Mouse (Mus musculus): ENCODE measurements around the gene Nuak2. TPM values are rescaled to one million over a fixed set of nuclear protein-coding genes. Genes with fewer than 3 reads are reported as not detected.
A peak's percentile ranks its signal among the peaks of the same experiment; 100 is the strongest.

Nuak2 gene
- polyA plus RNA-seq, 1 experiment, result 2.9 TPM

DNA sequence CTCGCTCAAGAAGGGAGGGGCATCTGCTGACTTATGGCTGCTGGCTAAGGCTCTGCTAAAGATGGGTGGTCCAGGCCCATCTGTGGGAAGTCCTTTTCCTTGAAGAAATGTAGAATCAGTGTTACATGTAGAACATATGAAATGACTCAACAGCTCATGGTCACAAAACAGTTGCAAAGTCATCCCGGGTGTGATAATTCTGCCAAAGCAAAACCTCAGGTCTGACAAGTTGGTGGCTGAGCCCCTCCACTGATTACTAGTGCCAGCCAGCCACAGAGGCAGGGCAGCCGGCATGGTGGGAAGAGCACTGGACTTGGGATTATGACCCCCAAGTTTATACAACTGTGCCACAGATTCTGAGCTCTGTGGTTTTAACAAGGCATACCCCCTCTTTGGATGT is 61.9 kb downstream of the Nuak2 start:
- Histone ChIP-seq H3K27ac (ENCODE audit: insufficient read depth, low read length) (no peak overlapping the region), H3K4me1 (ENCODE audit: control insufficient read depth, insufficient read depth, low read length) (peaks cover 62% of the 10 kb centered on the region), H3K27me3 (ENCODE audit: control insufficient read depth, insufficient read depth, low read length) (no peaks in the 10 kb centered on the region), H3K4me3 (replicated peaks; ENCODE audit: insufficient read depth, low read depth, low read length) (no peak overlapping the region)
- 65% methylated on average over 3 of the region's 3 CpGs for WGBS
- TF ChIP-seq CTCF (IDR thresholded peaks at IDR 0.05; ENCODE audit: borderline replicate concordance, insufficient read depth, low read depth, low read length) (no peak), POLR2A (IDR thresholded peaks at IDR 0.05; ENCODE audit: borderline replicate concordance, insufficient read depth, low read length) (no peak)
- no peak for DNase-seq

DNA sequence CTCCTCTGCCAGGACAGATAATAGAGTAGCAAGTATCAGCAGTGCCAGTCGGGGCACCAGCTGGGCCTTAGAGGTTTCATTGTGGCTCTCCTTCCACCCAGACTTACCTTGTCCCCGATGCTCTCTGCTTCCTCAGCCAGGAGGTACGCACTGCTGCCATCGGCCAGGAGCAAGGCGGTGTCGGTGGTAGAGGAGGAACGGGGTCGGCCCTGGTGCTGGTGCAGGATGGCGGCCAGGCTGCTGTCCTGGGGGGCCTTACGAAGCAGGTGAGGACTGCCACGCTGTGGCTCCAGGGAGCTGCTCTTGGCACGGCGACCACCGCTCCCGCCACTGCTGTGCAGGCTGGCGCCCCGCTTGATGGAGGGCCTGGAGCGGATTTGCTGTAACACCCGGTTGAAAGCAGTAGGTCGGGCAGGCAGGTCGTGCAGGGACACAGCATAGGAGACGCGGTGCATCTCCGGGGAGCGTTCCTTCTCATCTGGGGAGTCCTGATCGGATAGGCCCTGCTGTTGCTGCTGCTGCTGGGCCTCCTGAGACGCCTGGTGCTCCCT is 64.7 kb downstream of the Nuak2 start:
- TF ChIP-seq POLR2A (IDR thresholded peaks at IDR 0.05; ENCODE audit: borderline replicate concordance, insufficient read depth, low read length) (no peak), CTCF (IDR thresholded peaks at IDR 0.05; ENCODE audit: borderline replicate concordance, insufficient read depth, low read depth, low read length) (no peak)
- Histone ChIP-seq H3K27me3 (ENCODE audit: control insufficient read depth, insufficient read depth, low read length) (no peaks in the 10 kb centered on the region), H3K4me1 (ENCODE audit: control insufficient read depth, insufficient read depth, low read length) (peaks cover 60% of the 10 kb centered on the region), H3K4me3 (replicated peaks; ENCODE audit: insufficient read depth, low read depth, low read length) (no peak overlapping the region), H3K27ac (ENCODE audit: insufficient read depth, low read length) (peak overlapping the region; percentile 66)
- WGBS, result 34% methylated on average over 27 of the region's 27 CpGs
- peak; percentile 35 to 61 for DNase-seq

- peaks cover 64% of the 10 kb centered on the region for H3K4me1 ChIP-seq (ENCODE audit: control insufficient read depth, insufficient read depth, low read length)
- no peaks in the 10 kb centered on the region for H3K27me3 ChIP-seq (ENCODE audit: control insufficient read depth, insufficient read depth, low read length)
- 14% methylated on average over 10 of the region's 10 CpGs for WGBS
- peak; percentile 73 to 78 for DNase-seq
- H3K27ac ChIP-seq (ENCODE audit: insufficient read depth, low read length), result peak overlapping the region; percentile 66
- no peak overlapping the region for H3K4me3 ChIP-seq (replicated peaks; ENCODE audit: insufficient read depth, low read depth, low read length)
- TF ChIP-seq POLR2A (IDR thresholded peaks at IDR 0.05; ENCODE audit: borderline replicate concordance, insufficient read depth, low read length) (no peak), CTCF (IDR thresholded peaks at IDR 0.05; ENCODE audit: borderline replicate concordance, insufficient read depth, low read depth, low read length) (peak; percentile 21; the same call in 1 of the 2 replicates)
These were observed 66.0 kb downstream of the Nuak2 start for GRCm38 (mm10) chr1:132381929-132382328.

Other genes starting within 250 kb of the Nuak2 start
- gene Mfsd4a, start 248.1 kb upstream of the Nuak2 start, polyA plus RNA-seq (2012; rRNA removed), result 42.8 and 52.9 TPM in 2 replicates
- 32.1 and 35.8 TPM in 2 replicates for gene Cdk18, start 176.4 kb upstream of the Nuak2 start, polyA plus RNA-seq (2012; rRNA removed)
- gene Lemd1, start 124.7 kb upstream of the Nuak2 start, polyA plus RNA-seq (2012; rRNA removed), result 7.1 and 7.6 TPM in 2 replicates
- gene AC124108.1, start 124.7 kb upstream of the Nuak2 start, polyA plus RNA-seq (2012; rRNA removed), result 3.2 and 3.6 TPM in 2 replicates
- not detected in 2 replicates for gene Gm10188, start 86.4 kb upstream of the Nuak2 start, polyA plus RNA-seq (2012; rRNA removed)
- 25.1 and 29.6 TPM in 2 replicates for gene Klhdc8a, start 17.5 kb upstream of the Nuak2 start, polyA plus RNA-seq (2012; rRNA removed)
- gene Tmcc2, start 75.2 kb downstream of the Nuak2 start, polyA plus RNA-seq (2012; rRNA removed), result 150 and 157 TPM in 2 replicates
- gene Dstyk, start 101.4 kb downstream of the Nuak2 start, polyA plus RNA-seq (2012; rRNA removed), result 32.6 and 36.5 TPM in 2 replicates
- gene Rbbp5, start 161.2 kb downstream of the Nuak2 start, polyA plus RNA-seq (2012; rRNA removed), result 68.1 and 72.4 TPM in 2 replicates
- 5.3 and 6.1 TPM in 2 replicates for gene Tmem81, start 190.1 kb downstream of the Nuak2 start, polyA plus RNA-seq (2012; rRNA removed)
- gene Cntn2, start 227.1 kb downstream of the Nuak2 start, polyA plus RNA-seq (2012; rRNA removed), result 165 and 168 TPM in 2 replicates

All from cerebellum, adult 2 months (tissue).